Mouse (Mus musculus): Measurements from ENCODE around the gene Tmem9. TPM values are rescaled to one million over a fixed set of nuclear protein-coding genes. Genes with fewer than 3 reads are reported as not detected.

Tmem9 gene
- total RNA-seq, 2 experiments from 2014 or later = 5.1 to 12.7 TPM

GRCm38 (mm10) chr1:136081161-136081560 is 73.2 kb downstream of the Tmem9 start:
- no peak for ATAC-seq (replicated peaks; ENCODE audit: poor library complexity)

Other genes with a start within 250 kb of the Tmem9 start
- 0.61 and 1.1 TPM in 2 replicates for gene Phlda3, start 242.0 kb upstream of the Tmem9 start, total RNA-seq (2015)
- gene Phlda3, start 242.0 kb upstream of the Tmem9 start, total RNA-seq (2017) = not detected in 2 replicates
- gene Tnni1, start 228.7 kb upstream of the Tmem9 start, total RNA-seq (2015) = not detected in 2 replicates
- gene Tnni1, start 228.7 kb upstream of the Tmem9 start, total RNA-seq (2017) = not detected in 2 replicates
- gene Lad1, start 189.6 kb upstream of the Tmem9 start, total RNA-seq (2015) = not detected in 2 replicates
- gene Lad1, start 189.6 kb upstream of the Tmem9 start, total RNA-seq (2017) = not detected in 2 replicates
- gene Tnnt2, start 171.8 kb upstream of the Tmem9 start, total RNA-seq (2015) = not detected in 2 replicates
- not detected in 2 replicates for gene Tnnt2, start 171.8 kb upstream of the Tmem9 start, total RNA-seq (2017)
- gene Pkp1, start 88.9 kb upstream of the Tmem9 start, total RNA-seq (2015) = not detected in 2 replicates
- gene Pkp1, start 88.9 kb upstream of the Tmem9 start, total RNA-seq (2017) = not detected in 2 replicates
- not detected in 2 replicates for gene Igfn1, start 1.8 kb upstream of the Tmem9 start, total RNA-seq (2015)
- not detected in 2 replicates for gene Igfn1, start 1.8 kb upstream of the Tmem9 start, total RNA-seq (2017)
- gene Ascl5, start 42.7 kb downstream of the Tmem9 start, total RNA-seq (2015) = not detected in 2 replicates
- gene Ascl5, start 42.7 kb downstream of the Tmem9 start, total RNA-seq (2017) = not detected in 2 replicates
- gene Cacna1s, start 44.6 kb downstream of the Tmem9 start, total RNA-seq (2015) = not detected in 2 replicates
- not detected in 2 replicates for gene Cacna1s, start 44.6 kb downstream of the Tmem9 start, total RNA-seq (2017)
- 7.7 and 8.6 TPM in 2 replicates for gene Kif21b, start 123.2 kb downstream of the Tmem9 start, total RNA-seq (2015)
- 8.0 and 10.3 TPM in 2 replicates for gene Kif21b, start 123.2 kb downstream of the Tmem9 start, total RNA-seq (2017)
- gene Mroh3, start 204.7 kb downstream of the Tmem9 start, total RNA-seq (2015) = not detected in 2 replicates
- gene Mroh3, start 204.7 kb downstream of the Tmem9 start, total RNA-seq (2017) = not detected in 2 replicates
- gene Inava, start 226.1 kb downstream of the Tmem9 start, total RNA-seq (2015) = not detected in 2 replicates
- gene Inava, start 226.1 kb downstream of the Tmem9 start, total RNA-seq (2017) = not detected in 2 replicates

Data from megakaryocyte progenitor cell, adult 5-6 weeks (primary cell).